Mouse (Mus musculus): ENCODE results near the gene Top3a.
"Not testable (repeated sequence)": the region's sequence is repeated elsewhere in the genome, so short reads cannot be mapped to it uniquely, and the experiment has no call there.

The Top3a gene

GRCm38 (mm10) chr11:60776829-60777740 is at the start of gene Top3a, which contains the start of gene Smcr8:
Gene Top3a, minus strand, starts transcription at chr11:60777365.
Gene Smcr8, plus strand, starts transcription at chr11:60777524.
- peak; percentile 78 to 83 for DNase-seq

- no peak for DNase-seq
These were observed 49.5 kb upstream of the Top3a start for GRCm38 (mm10) chr11:60826700-60827099.

- no peak for DNase-seq
These were observed 48.0 kb upstream of the Top3a start for GRCm38 (mm10) chr11:60825191-60825590.

DNA sequence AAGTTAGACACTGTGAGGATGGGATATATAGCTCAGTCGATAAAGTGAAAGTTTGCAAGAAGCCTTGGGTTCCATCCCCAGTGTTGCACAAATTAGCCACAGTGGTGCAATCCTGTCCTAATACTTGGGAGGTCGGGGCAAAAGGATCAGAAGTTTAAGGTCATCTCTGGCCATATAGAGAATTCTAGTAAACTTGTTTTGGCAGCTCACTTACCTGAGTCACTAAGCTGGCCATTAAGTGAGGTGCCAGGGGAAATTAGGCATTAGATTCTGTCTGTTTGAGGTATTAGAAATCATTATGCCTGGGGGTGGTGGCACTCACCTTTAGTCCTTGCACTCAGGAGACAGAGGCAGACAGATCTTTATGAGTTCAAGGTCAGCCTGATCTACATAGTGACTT is 46.6 kb upstream of the Top3a start:
- DNase-seq = no peak

- no peak for DNase-seq
These were observed 39.2 kb upstream of the Top3a start for GRCm38 (mm10) chr11:60816398-60816797.

- not testable (repeated sequence) for DNase-seq
These were observed 34.5 kb upstream of the Top3a start, which contains the start of gene Shmt1 for GRCm38 (mm10) chr11:60811618-60812017. Gene Shmt1, minus strand, starts transcription at chr11:60811718.

DNA sequence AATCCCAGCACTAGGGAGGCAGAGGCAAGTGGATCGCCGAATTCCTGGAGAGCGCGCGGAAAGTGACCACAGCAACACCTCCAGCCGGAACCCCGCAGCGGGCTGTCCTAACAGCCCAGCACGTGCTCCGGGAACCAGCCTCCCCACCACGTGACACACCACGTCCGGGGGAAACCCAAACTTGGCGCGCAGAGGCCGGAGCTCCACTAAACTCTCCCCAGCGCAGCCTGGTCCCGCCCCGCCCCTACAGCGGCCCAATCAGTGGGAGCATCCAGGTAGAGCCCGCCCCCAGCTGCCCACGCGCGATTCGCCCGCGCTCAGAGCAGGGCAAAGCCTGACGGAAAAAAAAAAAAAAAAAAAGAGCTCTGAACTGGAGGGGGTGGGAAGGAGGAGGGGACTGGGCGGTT is 33.9 kb upstream of the Top3a start:
- DNase-seq = peak; percentile 77 to 87

DNA sequence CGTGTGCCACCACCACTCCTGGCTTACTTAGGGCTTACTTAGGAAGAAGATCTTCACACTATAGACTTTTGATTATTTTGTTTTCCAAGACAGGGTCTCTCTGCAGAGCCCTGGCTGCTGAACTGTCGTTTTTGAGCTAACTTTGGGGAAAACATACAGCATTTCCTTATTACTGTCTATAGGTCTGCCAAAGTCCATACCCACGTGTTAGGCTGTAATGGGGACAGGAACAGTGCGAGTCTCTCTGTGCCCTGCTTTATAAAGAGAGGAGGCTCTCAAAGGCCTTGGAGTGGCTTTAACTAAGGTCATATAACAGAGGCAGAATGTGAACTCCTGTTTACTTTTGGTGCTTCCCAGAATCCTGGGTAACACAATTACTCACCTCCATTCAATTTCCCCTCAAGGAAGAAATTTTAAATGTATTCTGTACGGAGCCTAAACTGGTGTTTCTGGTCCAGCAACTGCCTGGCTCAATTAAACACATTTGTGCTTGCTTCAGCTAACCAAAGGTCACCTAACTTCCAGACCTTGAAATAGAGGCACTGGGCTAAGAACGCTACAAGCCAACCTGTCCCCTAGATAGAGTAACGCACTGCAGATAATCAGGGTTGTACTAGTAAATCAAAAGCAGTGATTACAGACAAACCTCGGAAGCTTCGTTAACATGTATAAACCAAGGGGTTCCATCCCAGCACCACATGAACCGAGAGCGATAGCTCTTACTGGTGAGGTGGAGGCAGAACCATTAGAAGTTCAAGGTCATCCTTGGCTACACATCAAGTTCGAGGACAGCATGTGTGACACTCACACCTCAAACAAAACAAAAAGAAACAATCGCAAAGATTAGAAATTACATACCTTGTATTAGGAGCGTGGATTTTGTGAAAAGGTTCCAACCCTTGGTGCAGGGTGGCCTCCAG is 33.1 kb upstream of the Top3a start:
- DNase-seq = no peak

DNA sequence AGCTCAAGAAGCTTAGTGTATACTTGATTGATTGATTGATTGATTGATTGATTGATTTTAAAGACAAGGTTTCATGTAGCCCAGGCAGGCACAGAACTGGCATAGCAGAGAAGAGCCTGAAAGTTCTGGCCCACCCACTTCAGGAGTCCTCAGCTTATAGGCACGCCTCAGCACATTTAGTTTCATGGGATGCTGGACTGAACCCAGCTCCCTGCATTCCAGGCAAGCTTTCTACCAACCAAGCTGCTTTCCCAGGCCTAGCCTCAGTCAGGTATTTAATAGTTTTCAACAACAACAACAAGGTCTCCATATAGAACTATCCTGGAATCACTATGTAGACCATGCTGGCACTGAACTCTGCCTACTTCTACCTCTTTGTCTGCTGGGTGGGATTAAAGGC is 32.4 kb upstream of the Top3a start:
- no peak for DNase-seq

- DNase-seq = no peak
These were observed 31.3 kb upstream of the Top3a start for GRCm38 (mm10) chr11:60808286-60809070.

GRCm38 (mm10) chr11:60800892-60801291 is 23.7 kb upstream of the Top3a start:
- no peak for DNase-seq

DNA sequence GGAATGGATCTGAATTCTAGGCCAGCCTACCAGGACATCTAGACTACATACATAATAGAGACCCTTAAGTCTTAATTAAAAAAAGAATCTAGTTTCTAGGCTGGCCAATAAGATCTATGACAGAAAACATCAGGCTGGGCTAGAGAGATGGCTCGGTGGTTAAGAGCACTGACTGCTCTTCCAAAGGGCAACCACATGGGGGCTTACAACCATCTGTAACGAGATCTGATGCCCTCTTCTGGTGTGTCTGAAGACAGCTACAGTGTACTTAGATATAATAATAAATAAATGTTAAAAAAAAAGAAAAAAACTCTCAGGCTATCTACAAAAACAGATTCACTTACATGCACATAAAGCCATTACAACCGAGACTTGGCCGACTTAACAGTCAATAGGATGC is 22.8 kb upstream of the Top3a start:
- no peak for DNase-seq

GRCm38 (mm10) chr11:60796342-60796741 is 19.2 kb upstream of the Top3a start:
- no peak for DNase-seq

DNA sequence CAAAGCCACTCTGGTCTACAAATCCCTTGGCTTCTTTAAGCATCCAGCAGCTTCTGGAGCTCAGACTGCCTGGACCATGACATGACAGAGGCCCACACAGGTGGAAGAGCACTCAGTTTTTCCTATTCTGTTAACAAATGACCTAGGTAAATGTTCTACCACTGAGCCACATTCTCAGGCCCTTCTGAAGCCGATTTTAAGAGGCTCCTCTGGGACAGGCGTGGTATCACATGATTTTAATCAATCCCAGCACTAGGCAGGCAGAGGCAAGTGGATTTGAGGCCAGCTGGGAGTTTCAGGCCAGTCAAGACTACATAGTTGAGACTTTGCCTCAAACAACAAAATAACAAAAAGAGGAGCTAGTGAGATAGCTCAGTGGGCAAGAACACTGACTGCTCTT is 13.3 kb upstream of the Top3a start:
- DNase-seq = no peak

DNA sequence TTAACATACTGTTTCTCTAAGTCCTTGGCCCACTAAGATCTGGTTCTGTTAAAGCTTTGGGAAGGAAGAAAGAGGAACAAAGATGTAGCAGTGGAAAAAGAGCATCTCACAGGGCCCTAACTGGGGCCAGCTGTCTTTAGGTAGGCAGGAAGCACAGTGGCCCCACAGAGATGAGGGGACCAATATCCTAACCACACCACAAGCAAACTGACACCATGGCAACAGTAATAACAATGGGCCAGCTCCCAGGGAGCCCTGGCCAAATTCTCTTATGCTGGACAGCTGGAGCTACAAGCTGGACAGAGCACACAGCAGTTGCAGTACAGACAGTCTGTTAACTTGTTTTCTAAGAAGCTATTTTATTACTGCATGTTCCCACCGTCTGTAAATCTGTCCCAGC is 10.4 kb upstream of the Top3a start:
- no peak for DNase-seq

DNA sequence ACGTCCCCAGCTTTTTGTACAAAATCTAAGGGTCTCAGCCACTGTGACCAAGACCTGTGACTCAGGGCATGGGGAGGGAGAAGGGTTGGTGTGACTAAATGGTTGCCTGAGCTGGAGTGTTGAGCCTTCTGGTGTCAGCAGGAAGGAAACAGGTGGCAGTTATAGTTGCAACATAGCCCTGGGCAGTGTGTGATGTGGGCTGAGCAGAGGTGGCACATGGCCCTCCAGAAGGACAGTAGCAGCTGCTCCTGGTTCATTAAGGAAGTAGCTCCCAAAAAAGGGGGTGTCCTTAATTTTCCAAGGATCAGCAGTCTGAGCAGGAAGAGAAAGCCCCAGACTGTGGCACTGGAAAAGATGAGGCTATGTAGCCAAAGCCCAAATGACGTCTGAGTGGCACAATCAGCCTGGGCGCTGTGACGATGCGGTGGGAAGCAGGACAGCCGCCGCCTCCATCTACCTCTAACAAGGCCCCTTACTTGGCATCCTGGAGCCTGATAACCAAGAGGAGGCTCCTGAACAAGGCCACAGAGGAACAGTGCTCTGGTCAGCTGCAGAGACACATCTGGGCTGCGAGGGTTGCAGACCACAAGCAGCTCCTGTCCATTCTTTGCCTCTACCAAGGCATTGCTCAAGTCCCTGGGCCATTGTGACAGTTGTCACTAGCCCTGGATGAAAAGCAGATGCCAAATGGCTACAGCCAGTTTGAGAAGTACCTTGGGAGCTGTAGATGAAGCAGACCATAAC is 7.2 kb upstream of the Top3a start:
- DNase-seq = no peak

DNA sequence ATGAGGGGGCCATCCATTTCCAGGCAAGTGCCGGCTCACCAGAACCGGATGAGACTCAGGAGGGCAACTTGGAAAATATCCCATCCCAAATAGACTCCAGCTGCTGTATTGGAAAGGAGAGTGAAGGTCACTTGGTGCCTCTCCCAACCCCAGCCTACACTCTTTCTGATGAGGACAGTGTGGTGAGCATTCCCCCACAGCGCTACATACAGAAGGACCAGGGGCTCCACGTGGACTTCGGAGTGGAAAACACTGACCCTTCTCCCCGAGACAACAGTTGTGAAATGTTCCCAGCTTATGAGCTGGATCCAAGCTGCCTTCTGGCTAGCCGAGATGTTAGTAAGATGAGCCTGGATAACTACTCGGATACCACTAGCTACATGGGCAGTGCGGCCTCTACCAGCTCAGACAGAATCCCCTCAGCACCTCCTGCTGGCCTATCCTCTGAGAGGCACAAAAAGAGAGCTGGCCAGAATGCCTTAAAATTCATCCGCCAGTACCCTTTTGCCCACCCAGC is 2.6 kb upstream of the Top3a start:
- DNase-seq = no peak

GRCm38 (mm10) chr11:60777801-60778370 is 721 bp upstream of the Top3a start:
- DNase-seq = no peak

- no peak for DNase-seq
These were observed 897 bp downstream of the Top3a start for GRCm38 (mm10) chr11:60776107-60776828.

DNA sequence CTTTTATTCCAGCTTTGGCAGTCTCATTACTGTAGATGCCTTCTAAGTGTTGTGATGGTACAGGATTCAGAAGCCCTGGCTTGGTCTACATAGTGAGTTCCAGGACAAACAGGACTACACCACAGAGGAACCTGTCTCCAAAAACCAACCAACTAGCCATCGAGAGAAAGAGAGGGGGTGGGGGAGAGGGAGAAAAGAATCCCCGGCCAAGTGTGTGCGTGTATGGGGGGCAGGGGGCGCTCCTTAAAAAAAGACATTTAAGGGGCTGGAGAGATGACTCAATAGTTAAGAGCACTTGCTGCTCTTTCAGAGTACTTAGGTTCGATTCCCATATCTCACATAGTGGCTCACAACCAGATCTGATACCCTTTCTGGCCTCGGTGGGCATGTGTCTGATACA is 1.6 kb downstream of the Top3a start:
- no peak for DNase-seq

GRCm38 (mm10) chr11:60774841-60775240 is 2.3 kb downstream of the Top3a start:
- DNase-seq = no peak
